Mouse (Mus musculus): ENCODE data around the gene Zic1.

The Zic1 gene

DNA sequence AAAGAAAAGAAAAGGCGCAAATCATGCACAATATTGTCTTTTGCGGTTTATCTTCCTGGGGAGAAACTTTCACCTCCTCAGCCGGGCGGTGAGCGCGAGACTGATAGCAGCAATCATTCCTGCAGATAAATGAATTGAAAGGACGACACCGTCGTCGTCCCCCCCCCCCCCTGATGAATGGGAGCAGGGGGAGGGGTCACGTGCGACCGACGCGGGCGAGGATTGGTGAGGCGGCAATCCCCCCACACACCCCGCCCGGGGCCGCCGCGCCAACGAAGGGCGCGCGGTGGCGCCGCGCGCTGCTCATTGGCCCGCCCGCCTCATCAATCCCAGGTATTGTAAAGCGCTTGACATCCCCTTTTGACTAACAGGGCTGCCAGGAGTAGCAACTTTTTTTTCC, at the start of gene Zic1:
Zic1 (minus strand) TSS at position 147 of the 400 bp plus-strand sequence.
- no peak for DNase-seq

DNA sequence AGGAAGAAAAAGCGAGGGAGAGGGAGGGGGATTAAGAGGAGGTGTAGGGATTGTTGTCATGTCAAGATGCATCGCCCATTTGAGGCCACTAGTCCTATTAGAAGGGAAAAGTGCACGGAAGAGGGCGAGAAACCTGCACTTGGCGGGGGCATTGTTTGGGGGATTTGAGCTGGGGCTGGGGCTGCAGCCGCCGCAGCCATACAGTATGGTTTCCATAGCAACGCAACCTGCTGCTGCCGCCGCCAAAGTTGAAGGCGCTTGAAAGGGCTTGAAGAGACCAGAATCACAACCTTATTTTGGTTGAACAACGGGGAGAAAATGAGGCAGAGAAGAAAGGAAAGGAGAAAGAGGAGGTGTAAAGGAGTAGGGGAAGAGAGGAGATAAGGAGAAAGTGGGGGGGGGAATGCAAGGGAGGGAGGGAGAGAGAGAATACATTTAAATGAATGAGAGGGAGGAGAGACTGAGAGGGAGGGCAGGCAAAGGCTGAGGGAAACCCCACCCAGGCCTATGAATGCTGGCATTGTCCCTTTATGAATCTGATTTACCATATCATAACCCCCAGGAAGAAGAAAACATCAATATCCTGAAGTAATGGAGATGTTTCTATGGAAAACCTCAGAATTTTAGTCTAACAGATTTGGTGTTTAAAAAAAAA, 48.5 kb upstream of the Zic1 start:
- DNase-seq: no peak

DNA sequence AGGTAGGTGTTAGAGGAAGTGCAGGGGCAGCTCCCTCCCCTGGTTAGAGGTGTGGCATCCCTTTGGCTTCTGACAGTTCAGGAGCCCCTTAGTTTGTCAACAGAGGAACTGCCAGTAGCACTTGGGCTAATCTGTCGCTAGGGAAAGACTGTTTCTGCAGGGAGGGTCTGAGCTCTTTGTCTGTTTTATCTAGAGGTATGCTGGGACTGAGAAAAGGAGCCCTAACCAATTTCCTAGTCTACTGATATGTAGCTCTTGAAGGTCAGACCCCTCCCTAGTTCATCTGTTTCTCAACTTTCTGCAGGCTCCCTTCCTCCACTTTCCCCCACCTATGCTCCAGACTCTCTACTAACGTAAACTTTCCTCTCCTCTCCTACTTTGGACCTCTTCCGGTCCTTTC, 44.2 kb upstream of the Zic1 start:
- DNase-seq: no peak

DNA sequence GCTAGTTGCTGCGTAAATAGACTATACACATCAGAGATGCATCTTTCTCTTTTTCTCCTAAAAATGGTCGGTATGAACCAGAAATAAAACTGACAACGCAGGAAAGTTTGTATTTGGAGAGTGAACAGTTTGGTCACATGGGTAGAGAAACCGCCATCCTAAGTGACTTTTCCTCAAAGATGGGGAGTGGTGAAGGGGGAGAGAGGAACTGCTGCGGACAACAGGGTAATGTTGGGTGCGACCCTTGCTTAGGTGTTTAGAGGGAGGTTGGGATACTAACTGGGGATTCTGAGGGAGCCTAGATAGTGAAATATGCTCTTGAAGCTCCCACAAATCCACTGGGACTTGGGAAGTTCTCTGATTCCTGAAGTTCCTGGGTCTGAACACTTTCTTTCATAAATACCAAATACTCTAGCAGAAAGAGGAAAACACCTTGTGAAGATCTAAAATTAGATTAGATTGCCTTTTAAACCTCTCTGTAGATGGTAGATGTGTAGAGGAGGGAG, 40.7 kb upstream of the Zic1 start:
- DNase-seq: no peak

DNA sequence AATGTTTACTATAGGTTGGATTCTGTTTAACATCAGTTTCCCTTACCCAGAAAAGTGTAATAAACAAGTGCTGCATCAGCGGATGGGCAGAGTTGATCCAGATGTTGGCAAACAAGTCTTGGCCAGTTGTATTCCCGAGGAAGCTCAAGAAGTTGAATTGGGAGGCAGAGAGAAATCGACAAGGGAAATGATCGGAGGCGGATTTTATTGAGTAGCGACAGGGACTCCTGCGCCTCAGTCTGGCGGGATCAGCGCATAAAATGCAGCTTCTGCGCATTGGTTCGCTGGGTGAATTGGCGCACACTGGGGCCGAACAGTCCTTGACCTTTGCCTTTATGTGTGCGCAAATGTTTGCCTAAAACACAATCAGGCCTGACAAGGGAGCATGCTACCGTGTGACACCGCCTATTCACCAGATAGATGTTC, 40.2 kb upstream of the Zic1 start:
- DNase-seq: no peak

DNA sequence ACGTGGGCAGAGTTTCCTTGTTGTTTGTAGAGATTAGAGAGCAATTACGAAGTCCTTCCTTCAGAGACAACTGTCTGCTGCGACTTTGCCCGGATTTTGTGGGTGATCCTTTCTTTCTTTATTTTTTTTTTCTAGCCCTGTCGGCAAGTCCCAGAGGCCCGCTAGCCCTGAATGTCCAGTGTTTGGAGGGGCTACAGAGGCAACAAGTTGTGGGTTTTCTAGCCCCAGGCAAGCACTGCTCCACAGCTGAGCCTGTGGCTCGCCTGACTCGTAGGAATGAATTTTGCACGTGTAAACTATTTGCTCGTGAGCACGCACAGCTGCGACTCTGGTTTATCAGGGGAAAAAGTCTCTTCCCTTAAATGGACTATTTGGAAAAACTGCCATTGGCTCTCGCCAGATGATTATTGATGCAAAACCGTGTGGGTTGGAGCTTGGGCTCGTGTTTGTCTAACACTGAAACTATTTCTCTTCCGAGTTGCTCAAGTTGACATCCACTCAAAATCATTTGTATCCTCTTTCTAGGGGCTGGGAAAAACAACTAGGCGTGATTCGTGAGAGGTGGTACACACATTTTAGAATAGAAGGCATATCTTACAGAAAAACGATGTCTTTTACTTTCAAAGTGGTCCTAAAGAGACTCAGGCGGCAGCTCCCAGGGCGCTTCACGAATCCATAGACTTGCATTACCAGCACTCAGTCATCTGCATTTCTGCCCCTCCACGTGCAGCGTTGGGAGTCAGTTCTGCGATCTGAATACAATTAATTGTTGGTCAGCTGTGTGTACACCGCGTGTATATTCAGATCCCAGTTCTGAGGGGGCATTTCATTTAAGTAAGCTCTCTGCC, 39.5 kb upstream of the Zic1 start:
- no peak for DNase-seq

DNA sequence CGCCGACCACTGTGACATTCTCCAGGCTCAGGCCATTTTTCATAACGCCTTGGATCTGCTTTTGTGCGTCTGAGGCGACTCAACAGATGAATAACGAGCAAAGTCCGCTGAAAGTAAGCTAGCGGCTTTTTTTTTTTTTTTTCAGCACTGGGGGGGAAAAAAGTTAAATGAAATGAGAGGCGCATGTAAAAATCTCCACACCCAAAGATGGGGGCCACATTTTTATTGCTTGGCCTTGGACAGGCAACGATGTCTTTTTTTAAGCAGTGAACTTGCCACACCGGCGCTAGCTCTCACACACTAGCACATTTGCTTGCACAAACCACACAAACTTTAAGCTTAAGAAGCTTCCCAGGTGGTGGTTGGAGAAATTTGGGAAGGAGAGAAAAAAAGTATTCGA, 38.6 kb upstream of the Zic1 start:
- no peak for DNase-seq

DNA sequence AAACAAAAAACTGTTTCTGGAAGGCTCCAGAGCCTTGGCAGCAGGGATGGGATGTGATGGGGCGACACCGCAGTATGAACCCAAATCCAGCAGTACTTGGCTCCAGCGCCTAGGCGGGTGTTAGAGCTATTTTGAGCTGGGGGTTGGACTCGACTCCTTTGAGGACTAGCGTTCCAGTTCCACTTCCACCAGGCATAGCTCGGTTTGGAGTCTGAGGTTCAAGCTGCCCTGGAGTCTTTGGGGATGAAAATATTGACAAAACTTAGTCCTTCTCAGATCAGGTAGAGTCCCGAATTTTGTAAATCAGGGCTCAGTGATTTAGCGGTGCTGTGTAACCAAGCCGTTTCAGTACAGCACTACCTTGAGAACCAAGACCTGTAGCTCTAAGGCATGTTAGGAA, 35.9 kb upstream of the Zic1 start:
- no peak for DNase-seq

DNA sequence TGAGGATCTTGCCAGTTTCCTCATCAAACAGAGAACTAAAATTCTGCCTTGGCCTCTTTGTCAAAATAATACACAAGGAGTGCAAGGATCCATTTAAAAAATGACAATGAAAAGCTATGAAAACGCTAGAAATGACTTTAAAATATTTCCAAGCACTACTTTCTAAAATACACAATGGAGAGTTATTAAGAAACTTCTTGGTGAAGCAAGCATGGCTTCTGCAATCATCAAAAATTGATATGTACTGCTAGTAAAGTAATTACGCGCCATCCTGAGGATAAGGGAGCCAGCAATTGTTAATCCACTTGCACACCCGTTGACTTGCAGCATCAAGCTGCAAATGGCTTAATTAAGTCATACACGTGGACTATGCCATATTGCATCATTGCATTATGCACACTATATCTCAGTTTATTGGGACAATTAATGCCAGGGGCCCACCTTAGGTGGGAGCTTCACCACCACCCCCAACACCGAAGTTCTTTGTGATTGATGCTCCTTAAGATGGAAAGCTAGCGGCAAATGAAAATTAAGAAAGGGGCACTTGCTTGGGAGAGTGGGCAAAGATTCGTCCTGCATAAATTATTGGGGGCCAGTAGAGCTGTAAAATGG, 35.0 kb upstream of the Zic1 start:
- no peak for DNase-seq

DNA sequence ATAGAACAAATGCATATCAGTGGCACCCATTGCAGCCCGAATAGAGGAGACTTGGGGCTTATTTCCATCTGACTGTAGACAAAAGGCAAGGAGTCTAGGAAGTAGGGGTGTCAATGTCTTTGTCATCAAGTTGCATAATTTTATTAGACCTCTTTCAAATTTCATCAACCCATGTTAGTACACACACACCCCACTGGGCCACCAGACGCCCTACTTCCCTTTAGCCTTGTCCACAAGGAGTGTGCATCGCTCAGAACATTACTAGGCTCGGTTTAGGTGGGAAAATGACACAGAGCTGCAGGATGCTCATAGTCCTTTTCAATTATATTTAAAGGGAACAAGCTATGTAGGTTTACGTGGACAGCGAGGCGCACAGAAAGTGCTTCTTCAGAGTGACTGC, 34.4 kb upstream of the Zic1 start:
- no peak for DNase-seq

DNA sequence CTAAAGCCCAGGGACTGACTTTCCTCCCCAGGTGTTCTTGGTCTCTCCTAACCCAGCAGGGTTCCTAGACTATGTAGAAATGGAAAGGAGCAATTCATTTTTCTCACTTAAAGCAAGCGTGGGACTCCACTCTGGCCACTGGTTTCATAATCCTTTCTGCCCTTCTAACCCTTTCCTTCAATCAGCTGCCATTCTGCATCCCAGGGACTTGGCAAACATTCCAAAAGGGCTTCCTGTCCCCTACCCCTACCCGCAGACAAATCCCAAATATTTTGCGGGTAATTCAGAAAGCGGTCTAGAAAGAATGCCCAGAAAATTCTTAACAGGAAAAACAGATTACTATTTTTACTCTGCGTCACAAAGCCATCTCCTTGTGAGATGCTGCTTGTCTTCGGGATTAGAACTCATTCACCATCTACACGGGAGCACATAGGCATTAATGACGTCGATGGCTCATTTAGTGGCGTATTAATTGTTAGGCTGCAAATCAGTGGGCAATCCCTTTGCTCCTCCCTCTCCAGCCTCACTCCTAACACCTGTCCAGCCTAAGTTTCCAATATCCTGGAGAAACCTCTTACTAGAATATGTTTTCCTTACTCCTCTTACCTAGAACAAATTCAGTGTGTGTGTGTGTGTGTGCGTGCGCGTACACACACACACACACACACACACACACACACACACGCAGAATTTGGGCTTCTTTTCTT, 29.6 kb upstream of the Zic1 start:
- DNase-seq: no peak

DNA sequence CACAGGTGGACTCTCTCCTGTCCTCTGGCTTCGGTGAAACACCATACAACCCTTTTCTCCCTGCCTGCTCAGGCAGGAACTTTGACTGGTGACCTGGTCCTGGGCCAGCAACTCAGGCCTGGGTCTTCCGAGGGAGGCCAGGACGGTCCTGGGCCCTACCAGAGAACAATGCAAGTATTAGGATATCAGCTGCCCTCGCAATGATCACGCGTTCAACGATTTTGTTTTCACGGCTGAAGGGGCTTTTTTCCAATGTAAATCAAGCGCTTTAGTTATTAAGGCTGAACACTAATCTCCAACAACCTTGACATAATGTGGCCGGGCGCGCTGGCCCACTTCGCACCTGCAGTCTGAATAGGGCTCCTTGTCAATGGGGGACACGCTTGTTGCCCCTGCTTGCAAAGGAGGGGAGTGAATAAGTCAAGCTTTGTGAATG, 28.6 kb upstream of the Zic1 start:
- DNase-seq: no peak

DNA sequence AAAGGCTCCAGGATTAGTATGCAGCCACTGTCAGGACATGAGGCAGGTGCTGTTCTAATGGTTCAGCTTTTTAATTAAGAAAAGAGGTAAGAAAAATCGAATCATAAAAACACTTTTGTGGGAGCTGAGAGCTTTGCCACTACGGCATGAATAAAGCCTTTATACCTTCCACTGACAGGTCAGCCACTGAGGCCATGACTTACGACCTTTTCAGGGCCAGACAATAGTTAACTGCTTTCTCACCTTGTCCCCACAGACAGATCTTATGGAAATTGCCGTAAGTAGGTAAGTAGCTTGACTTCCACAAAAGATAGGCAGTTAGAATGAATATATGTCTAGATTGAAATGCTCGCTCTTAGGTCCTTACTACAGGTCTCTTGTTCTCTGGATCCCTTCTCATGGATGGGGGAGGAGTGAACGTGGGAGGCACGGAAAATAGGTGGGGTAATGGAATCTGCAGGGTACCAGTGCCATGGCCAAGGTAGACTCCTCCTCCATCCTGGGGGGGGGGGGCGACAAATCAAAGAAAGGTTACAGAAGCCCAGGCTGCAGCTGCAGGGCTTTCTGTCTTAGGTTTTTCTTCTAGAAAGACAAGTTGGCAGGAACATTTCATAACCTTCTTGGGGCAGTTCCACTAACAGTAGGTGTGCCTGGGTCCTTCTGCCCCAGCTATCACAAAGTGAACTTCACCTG, 27.9 kb upstream of the Zic1 start:
- no peak for DNase-seq

DNA sequence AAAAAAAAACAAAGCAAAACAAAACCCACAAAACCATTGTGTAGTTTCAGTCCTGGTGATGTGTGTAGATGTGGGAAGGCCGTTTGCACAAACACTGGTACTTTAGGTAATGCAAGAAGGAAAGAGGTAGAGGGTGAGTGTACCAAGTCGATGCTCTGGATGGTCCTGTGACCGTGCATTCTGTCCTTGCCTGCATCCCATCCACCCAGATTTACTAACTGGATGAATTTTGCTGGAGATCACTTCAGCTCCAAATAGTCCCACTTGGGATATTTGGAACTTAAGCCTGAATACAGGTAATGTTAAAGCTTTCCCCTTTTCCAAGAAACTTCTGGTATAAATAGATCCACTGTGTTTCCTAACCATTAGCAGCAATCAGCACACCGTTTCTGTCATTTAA, 22.6 kb upstream of the Zic1 start:
- DNase-seq: no peak

DNA sequence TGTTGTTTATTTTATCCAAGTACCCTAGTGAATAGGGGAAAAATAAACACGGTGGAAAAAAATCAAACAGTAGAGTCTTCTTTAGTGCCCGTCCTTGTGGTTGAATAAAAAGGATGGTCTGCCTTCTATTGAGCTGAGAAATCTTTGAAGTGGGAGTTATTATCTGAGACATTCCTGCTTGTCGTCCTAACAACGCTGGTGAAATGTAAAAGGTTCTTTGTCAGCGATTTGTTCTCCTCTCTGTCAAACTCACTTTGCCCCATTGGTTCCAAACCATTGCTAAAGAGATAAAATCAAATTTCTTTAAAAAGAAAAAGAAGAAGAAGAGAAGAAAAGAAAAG, 22.1 kb upstream of the Zic1 start:
- no peak for DNase-seq

DNA sequence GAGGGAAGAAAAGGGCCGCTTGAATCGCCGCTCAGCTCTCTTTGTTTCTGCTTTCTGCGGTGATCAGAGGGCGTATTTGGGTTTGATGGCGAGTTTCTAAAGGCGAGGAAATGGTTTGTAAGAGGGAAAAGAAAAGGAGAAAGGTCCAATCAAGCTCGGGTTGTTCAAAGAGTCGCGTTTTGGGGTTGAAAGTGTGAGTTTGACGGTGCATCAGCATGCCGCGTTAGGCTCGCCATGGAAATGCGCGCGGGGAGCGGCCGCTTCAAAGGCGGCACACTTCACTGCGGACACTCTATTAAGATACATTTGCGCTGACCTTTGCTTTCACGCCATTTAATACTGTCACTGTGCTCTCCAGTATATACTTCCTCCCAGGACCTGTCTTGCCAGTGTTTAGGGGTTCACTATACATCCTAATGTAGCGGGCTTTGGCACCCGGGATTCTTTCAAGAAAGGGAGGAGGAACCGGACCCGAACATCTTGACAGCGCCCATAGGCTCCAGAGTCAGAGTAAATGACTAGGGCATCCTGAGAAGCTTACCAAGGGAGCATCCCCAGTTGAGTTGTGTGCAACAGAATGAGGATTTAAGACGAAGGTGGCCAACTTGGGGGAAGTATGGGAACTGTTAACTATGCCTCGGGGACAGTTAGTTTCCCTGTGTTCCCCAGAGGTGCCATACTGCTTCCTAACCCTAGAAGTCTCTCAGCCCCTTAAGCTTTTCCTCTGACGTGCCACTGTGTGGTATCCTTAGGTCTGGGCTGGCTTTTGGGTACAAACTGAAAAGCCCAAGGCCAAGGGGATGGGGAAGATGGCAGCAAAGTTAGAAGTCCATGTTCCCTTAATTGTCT, 21.5 kb upstream of the Zic1 start:
- no peak for DNase-seq

DNA sequence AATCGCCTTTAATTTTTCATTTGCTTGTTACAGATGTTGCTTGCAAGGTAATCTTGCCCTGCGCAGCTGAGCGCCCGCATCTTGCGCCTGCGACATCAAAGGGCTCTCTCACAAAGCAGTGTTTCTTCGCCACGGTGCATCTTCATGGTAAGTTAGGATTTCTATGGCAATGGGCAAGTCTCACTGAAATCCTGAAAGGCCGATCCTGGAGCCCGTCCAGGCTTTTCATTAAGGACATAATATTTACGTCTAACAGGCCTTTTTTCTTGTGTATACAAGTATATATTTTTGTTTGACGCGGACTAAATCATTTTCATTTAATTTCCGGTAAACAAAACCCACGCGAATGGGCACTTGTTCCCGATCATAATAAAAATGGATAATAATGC, 20.9 kb upstream of the Zic1 start:
- no peak for DNase-seq

DNA sequence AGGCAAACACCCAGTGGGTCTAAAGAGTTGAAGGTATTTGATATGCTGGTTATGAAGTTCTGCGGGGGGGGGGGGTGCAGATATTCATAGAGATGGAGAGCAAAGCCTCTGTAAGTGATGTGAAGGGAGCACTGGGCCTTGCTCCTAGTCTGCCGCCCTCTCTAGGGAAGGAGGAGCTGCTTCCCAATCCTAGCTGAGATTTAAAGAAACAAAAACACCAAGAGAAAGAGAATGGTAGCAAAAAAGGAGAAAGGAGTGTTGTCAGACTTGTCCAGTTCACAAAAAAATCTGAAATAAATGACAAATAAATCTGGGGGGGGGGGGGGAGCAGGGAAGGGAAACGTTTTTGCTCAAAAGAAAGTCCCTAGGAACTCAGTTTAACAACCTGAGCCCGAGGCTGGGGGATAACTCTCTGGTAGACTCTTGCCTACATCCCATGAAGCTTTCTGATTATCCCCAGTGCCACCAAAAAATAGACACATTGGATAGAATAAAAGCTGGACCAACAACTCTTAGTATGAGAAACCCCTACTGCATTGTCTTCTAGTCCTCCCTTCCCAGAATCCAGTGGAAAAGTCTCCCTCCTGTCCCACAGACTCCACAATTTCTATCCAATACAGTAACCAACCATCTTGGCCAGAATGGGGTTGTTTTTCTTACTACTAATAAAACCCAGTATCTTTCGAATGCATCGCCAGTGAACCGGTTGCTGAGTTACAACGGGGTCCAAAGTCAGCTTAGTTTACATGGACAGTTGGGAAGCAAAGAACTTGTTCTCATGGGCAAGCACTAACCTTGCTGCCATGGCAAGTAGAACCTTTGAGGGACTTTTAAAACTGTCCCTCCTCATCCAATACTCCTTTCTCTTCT, 20.2 kb upstream of the Zic1 start:
- no peak for DNase-seq

DNA sequence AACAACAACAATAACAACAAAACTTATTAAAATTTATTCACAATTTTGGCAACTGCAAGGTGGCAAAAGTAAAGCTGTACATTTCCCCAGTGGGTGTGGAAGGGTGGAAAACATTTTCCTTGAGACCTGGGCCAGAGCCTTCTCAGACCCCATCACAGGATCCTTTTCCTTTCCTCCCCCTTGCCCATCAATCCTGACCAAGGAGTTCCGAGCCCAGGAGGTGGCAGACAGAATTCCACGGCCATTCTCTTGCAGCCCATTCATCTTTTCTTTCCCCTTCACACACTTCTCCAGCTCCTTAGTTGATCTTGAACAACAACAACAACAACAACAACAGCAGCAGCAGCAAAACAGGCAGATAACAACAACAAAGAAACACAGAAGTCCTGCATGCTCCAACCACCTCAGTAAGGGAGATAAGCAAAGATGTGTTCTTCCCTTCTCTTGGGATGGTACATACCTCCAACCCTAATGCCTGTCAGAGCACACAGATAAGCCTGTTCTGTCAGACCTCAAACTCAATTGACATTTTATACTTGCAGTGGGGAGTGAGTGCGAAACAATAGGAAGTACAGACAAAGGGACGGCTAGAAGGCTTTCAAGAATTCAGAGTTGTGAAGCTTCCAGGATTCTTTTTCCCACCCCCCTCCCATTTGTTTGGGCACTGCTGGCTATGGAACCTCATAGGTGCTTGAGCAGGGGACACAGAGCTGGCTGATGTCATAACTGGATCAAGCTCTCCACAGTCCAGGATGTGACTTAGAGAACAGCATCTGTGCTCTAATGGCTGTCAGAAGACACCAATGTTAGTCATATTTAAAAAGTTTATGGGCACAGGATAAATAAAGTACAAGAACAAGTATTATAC, 19.3 kb upstream of the Zic1 start:
- no peak for DNase-seq

DNA sequence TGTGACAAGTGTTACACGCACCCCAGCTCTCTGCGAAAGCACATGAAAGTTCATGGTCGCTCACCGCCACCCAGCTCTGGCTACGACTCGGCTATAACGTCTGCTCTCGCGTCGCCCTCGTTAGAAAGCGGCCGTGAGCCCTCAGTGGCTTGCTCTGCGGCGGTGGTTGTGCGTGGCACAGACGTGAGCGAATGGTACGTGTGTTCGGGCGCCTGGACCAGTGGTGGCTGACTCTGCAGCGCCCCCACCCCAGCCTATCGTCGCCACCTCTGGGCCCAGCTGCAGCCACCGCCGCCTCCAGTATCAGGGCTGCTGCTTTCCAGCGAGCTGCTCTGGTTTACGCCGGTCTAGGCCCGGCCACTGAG, 18.5 kb upstream of the Zic1 start:
- no peak for DNase-seq
